Mouse (Mus musculus) kidney, adult 2 months (tissue): ENCODE data around the gene Slc16a1. TPM values are rescaled to one million over a fixed set of nuclear protein-coding genes. Genes with fewer than 3 reads are reported as not detected.
A peak's percentile ranks its signal among the peaks of the same experiment; 100 is the strongest.

Experiments
- DNase-seq: peaks from one replicate; pipeline ENCODE4 v3.0.0; 2021
- H3K27ac ChIP-seq: fragments of 200-500 bp; 2 replicates; pipeline ENCODE4 v1.5.1; 2012; ENCODE audit warnings: low read depth, low read length, control low read depth, inconsistent platforms; ENCODE audit not compliant: insufficient read depth
- H3K27me3 ChIP-seq: fragments of 200-500 bp; replicated peaks from 2 replicates; pipeline ENCODE4 v1.6.1; 2012; ENCODE audit warnings: mild to moderate bottlenecking, moderate library complexity, low read length, inconsistent platforms; ENCODE audit not compliant: control insufficient read depth, insufficient read depth
- H3K36me3 ChIP-seq: fragments of 200-500 bp; 2 replicates; pipeline ENCODE4 v1.6.1; 2012; ENCODE audit warnings: mild to moderate bottlenecking, moderate library complexity, low read length, inconsistent platforms; ENCODE audit not compliant: control insufficient read depth, insufficient read depth
- H3K4me1 ChIP-seq: fragments of 200-500 bp; 2 replicates; pipeline ENCODE4 v1.6.1; 2011; ENCODE audit warnings: low read length; ENCODE audit not compliant: control insufficient read depth, insufficient read depth
- H3K4me3 ChIP-seq: fragments of 200-500 bp; 2 replicates; pipeline ENCODE4 v1.5.1; 2011; ENCODE audit warnings: mild to moderate bottlenecking, low read depth, low read length, control low read depth; ENCODE audit not compliant: insufficient read depth
- CTCF ChIP-seq: fragments of 200-500 bp; conservative IDR thresholded peaks from 2 replicates; pipeline ENCODE4 v1.5.1; 2011; ENCODE audit warnings: low read depth, mild to moderate bottlenecking, control low read depth, low read length, moderate library complexity, mixed read lengths; ENCODE audit not compliant: insufficient read depth, insufficient read length
- POLR2A ChIP-seq: fragments of 200-500 bp; IDR thresholded peaks from one replicate; pipeline ENCODE4 v1.6.1; 2011; ENCODE audit warnings: low read depth, low read length, control low read depth
- WGBS: fragments of 180-500 bp; shearing (Covaris S2); methylation state at CpG from one replicate; pipeline ENCODE4 v1.1.7; 2018; 5-methylcytosine and 5-hydroxymethylcytosine counted together
- polyA plus RNA-seq: library from polyadenylated mRNA; depleted of rRNA; stranded (reverse); fragments of >200 nt; gene quantifications from 2 replicates; pipeline ENCODE4 v1.2.3, GENCODE M21; 2012

The Slc16a1 gene
- polyA plus RNA-seq, 1 experiment, result 23.1 TPM

DNA sequence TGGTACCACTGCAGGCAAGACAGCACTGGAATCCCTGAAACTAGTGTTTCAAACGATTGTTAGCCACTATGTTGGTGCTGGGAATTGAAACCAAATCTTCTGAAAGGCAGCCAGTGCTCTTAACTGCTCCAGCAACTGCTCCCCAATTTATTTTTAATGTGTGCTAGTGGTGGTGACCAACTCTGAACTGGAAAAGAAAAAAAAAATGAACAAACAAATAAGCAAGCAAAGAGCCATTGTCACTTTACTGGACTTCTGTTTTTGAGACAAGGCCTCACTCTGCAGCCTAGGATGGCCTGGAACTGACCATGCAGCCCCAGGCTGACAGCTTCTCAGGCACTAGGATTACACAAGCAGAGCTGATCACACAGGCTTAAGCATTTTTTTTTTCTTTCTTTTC lies 16.6 kb upstream of the Slc16a1 start:
- no peaks in the 10 kb centered on the region for H3K4me1 ChIP-seq
- WGBS, result 58% methylated on average over 1 of the region's 1 CpGs
- no peaks in the 10 kb centered on the region for H3K27me3 ChIP-seq
- H3K36me3 ChIP-seq, result no peaks in the 10 kb centered on the region
- no peak for TF ChIP-seq CTCF
- TF ChIP-seq POLR2A, result no peak
- no peak for DNase-seq
- H3K27ac ChIP-seq, result no peak overlapping the region
- no peak overlapping the region for H3K4me3 ChIP-seq

- no peak overlapping the region for H3K4me3 ChIP-seq
- no peaks in the 10 kb centered on the region for H3K4me1 ChIP-seq
- WGBS, result 39% methylated on average over 2 of the region's 2 CpGs
- TF ChIP-seq CTCF (no peak), POLR2A (no peak)
- H3K27me3 ChIP-seq, result no peaks in the 10 kb centered on the region
- no peak for DNase-seq
- H3K36me3 ChIP-seq, result no peaks in the 10 kb centered on the region
- no peak overlapping the region for H3K27ac ChIP-seq
These were observed 8.7 kb upstream of the Slc16a1 start for GRCm38 (mm10) chr3:104629810-104630209.

GRCm38 (mm10) chr3:104630941-104631340 lies 7.5 kb upstream of the Slc16a1 start:
- no peak overlapping the region for H3K27ac ChIP-seq
- no peaks in the 10 kb centered on the region for H3K4me1 ChIP-seq
- H3K27me3 ChIP-seq, result no peaks in the 10 kb centered on the region
- DNase-seq, result no peak
- no peaks in the 10 kb centered on the region for H3K36me3 ChIP-seq
- WGBS, result 94% methylated on average over 2 of the region's 2 CpGs
- TF ChIP-seq CTCF (no peak), POLR2A (no peak)
- no peak overlapping the region for H3K4me3 ChIP-seq

DNA sequence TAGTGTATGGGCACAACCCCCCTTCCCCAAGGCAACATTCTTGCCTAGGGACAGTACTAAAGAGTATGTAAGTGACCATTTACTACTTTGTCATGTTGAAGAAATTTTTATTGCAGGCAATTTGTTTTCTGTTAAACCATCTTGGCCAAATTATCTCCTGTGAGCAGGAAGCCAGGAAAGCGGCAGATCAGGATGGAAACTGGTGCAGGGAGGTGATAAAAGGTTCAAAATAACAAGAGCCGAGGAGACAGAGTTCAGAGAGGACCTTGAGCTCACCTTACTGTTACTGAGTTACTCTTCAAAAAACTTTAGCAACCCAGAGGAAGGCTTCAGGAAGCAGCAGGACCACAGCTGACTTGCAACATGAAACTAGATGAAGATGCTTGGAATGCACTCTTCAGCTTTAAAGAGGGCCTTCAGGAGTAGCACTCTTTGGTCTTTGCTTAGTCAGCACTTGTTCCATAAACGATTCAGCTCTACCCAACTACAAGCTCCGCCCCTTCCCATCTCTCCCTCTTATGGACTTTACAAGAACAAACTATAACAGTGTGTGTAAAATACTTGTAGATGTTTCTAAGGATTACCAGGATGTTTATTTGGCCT lies 5.8 kb upstream of the Slc16a1 start:
- Histone ChIP-seq H3K36me3 (no peaks in the 10 kb centered on the region), H3K27me3 (no peaks in the 10 kb centered on the region), H3K4me1 (no peaks in the 10 kb centered on the region), H3K27ac (no peak overlapping the region), H3K4me3 (no peak overlapping the region)
- WGBS, result 43% methylated on average over 4 of the region's 4 CpGs
- TF ChIP-seq CTCF, result no peak
- no peak for TF ChIP-seq POLR2A
- DNase-seq, result no peak

GRCm38 (mm10) chr3:104636491-104636890 lies 2.0 kb upstream of the Slc16a1 start:
- H3K36me3 ChIP-seq, result no peaks in the 10 kb centered on the region
- DNase-seq, result no peak
- no peak overlapping the region for H3K27ac ChIP-seq
- H3K27me3 ChIP-seq, result no peaks in the 10 kb centered on the region
- TF ChIP-seq CTCF, result no peak
- no peak for TF ChIP-seq POLR2A
- no peak overlapping the region for H3K4me3 ChIP-seq
- H3K4me1 ChIP-seq, result no peaks in the 10 kb centered on the region
- 96% methylated on average over 2 of the region's 2 CpGs for WGBS

DNA sequence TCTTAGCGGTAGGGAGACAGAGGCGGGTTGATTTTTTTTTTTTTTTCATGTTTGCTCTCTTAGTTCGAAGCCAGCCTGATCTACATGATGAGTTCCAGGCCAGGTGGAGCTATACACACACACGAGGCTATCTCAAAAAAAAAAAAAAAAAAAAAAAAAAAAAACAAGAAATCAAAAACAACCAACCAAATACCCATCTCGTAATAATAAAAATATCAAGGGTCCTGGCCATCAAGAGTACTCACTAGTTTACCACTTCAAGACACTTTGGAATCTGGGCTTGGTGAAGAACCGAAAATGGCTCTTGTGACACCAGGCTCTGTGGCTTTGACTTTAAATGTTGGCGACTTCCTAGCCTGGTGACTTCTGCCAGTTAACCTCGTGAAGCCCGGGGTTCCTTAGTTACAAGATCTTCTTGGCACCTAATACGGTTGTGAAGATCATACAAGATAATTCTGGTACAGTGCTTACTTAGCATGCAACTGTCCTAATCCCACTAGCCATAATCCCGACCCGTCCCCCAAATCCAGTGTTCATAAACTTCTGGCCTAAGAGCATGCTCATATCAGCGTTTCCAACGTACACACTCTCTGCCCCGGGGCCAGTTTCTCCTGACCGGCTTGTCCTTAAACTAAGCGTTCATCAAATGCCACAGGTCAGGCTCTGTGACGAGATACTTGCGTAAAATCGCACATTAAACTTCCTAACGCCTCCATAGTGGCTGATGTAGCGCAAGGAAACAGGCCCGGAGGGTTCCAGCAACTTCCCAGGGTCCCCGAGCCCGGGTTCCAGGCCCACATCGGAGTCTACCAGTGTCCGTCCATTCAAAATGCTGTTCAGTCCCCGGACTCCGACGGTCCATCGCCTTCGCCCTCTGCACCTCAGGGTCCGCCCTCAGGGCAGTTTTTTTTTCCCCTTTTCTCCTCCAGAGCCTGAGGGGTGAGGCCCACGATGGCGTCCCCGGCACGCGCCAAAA lies 753 bp upstream of the Slc16a1 start:
- TF ChIP-seq POLR2A, result no peak
- TF ChIP-seq CTCF, result no peak
- Histone ChIP-seq H3K36me3 (no peaks in the 10 kb centered on the region), H3K4me1 (no peaks in the 10 kb centered on the region), H3K27ac (peak overlapping the region; percentile 43; the same call in 1 of the 2 replicates), H3K27me3 (no peaks in the 10 kb centered on the region), H3K4me3 (peak overlapping the region; percentile 74)
- DNase-seq, result peak; percentile 50
- 24% methylated on average over 38 of the region's 38 CpGs for WGBS
